Mouse (Mus musculus) olfactory bulb, adult 2 months (tissue): ENCODE data around the gene Pou2f1. TPM values are rescaled to one million over a fixed set of nuclear protein-coding genes. Genes with fewer than 3 reads are reported as not detected.

Source experiments
- H3K27ac ChIP-seq: fragments of 200-500 bp; 2 replicates; pipeline ENCODE4 v1.5.1; 2012; ENCODE audit warnings: low read depth, low read length; ENCODE audit not compliant: insufficient read depth
- H3K4me1 ChIP-seq: fragments of 200-500 bp; 2 replicates; pipeline ENCODE4 v1.6.1; 2012; ENCODE audit warnings: low read length; ENCODE audit not compliant: control insufficient read depth, insufficient read depth
- H3K4me3 ChIP-seq: fragments of 200-500 bp; 2 replicates; pipeline ENCODE4 v1.5.1; 2012; ENCODE audit warnings: mild to moderate bottlenecking, low read depth, low read length, moderate library complexity; ENCODE audit not compliant: insufficient read depth
- CTCF ChIP-seq: fragments of 200-500 bp; IDR thresholded peaks from 2 replicates; pipeline ENCODE4 v1.5.1; 2012; ENCODE audit warnings: low read depth, mild to moderate bottlenecking, low read length, moderate library complexity; ENCODE audit not compliant: insufficient read depth
- POLR2A ChIP-seq: fragments of 200-500 bp; IDR thresholded peaks from 2 replicates; pipeline ENCODE4 v1.6.1; 2012; ENCODE audit warnings: mild to moderate bottlenecking, low read depth, low read length, moderate library complexity; ENCODE audit not compliant: insufficient read depth
- WGBS: fragments of 180-500 bp; shearing (Covaris S2); methylation state at CpG from one replicate; pipeline ENCODE4 v1.1.7; 2018; 5-methylcytosine and 5-hydroxymethylcytosine counted together
- polyA plus RNA-seq: library from polyadenylated mRNA; stranded (reverse); fragments of >200 nt; gene quantifications from 2 replicates; pipeline ENCODE4 v1.2.4, GENCODE M21; 2012; ENCODE audit warnings: low replicate concordance; ENCODE audit not compliant: missing spikeins, insufficient read depth, insufficient read length

Pou2f1 gene
- polyA plus RNA-seq = 81.5 TPM in 1 of 2 replicates, not detected in the other

DNA sequence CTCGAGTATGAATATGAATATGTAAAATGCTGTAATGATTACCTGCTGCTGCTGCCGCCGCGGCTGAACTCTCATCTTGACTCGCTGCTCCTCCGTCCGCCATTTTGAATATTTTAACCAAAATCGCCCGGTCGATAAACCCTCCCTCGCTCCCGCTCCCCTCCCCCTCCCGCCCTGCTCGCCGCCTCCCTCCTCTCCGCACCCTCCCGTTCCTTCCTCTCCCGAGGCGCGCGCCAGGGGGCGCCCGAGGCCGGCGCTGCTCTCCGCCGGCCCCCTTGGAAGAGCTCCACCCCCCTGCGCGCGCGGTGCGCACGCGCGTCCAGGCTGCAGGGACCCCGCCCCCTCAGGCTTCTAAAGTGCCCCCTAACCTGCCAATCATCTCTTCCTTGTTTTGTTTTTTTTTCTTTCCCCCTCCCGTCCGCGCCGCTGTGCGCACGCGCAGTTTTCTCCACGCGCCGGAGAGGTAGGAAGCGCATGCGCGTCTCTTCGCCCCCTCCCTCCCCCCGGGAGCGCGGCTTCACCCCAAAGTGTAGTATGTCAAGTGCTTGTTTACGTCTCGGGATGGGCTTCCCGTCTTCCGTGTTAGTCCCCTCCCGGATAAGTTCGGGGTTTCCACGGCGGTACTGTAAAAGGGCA is at the start of gene Pou2f1:
Pou2f1 (minus strand) TSS at position 159 of the 636 bp plus-strand sequence.
- Histone ChIP-seq H3K27ac (peak within 1 kb of the TSS; percentile 93), H3K4me1 (peaks cover 3% of the 10 kb centered on the region), H3K4me3 (peak within 1 kb of the TSS; percentile 84)
- TF ChIP-seq CTCF (peak; percentile 81), POLR2A (peak; percentile 24; the same call in 1 of the 2 replicates)
- WGBS = under 1% methylated on average over 61 of the region's 61 CpGs

GRCm38 (mm10) chr1:166049046-166049827 is 46.8 kb upstream of the Pou2f1 start:
- peaks cover 34% of the 10 kb centered on the region for H3K4me1 ChIP-seq
- H3K27ac ChIP-seq = no peak overlapping the region
- TF ChIP-seq CTCF (no peak), POLR2A (no peak)
- peak overlapping the region; percentile 16 for H3K4me3 ChIP-seq
- WGBS = 24% methylated on average over 11 of the region's 11 CpGs

GRCm38 (mm10) chr1:166048230-166048911 is 45.9 kb upstream of the Pou2f1 start:
- 2% methylated on average over 23 of the region's 23 CpGs for WGBS
- TF ChIP-seq POLR2A = no peak
- TF ChIP-seq CTCF = no peak
- peak overlapping the region; percentile 2; the same call in 1 of the 2 replicates for H3K27ac ChIP-seq
- peaks cover 39% of the 10 kb centered on the region for H3K4me1 ChIP-seq
- peak overlapping the region; percentile 51 for H3K4me3 ChIP-seq

DNA sequence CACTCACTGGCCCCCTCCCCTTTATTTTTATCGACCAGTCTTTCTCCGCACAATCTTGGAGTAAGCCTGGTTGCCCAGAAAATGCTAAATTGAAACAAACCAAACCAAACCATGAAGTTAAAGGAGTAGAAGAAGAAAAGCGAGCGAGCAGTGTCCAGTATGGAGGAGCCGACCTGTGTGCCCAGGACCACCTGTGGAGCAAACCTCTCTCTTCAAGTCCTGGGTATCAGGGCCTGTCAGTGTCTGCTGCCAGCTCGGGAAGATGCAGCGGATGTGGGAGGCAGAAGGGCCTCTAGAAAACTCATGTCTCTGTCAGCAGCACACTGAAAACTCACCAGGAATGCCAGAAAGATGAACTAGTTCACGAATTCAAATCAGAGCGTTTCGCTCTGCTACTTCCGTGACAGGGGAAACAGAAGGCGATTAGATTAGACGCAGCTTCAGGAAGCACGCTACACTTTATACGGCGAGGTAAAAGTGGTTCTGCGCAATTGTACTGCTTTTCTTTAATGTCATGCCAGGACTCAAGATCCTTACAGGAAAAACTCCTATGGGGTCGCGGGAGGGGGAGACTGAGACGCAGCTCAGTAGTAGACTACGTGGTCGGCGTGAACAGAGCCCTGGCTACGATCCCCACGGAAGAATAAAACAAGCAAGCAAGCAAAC is 45.2 kb upstream of the Pou2f1 start:
- peak overlapping the region; percentile 51 for H3K4me3 ChIP-seq
- TF ChIP-seq POLR2A (no peak), CTCF (no peak)
- no peak overlapping the region for H3K27ac ChIP-seq
- H3K4me1 ChIP-seq = peaks cover 42% of the 10 kb centered on the region
- WGBS = 19% methylated on average over 25 of the region's 25 CpGs

DNA sequence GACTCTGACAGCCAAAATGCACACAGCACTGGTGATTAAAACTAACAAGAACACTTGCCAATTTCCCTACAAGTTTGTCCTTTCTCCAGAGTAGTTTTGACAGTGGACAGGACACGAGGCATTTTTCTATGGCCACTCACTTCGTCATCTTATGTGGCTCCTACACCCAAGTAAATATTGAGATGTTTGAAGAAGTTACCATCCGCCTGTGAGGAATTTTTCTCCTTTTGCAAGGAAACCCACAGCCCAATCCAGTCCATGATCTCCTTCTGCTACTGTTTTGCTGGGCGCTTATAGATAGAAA is 43.4 kb upstream of the Pou2f1 start:
- 60% methylated on average over 4 of the region's 4 CpGs for WGBS
- TF ChIP-seq POLR2A = no peak
- TF ChIP-seq CTCF = no peak
- Histone ChIP-seq H3K27ac (peak overlapping the region; percentile 88), H3K4me1 (peaks cover 42% of the 10 kb centered on the region), H3K4me3 (no peak overlapping the region)

DNA sequence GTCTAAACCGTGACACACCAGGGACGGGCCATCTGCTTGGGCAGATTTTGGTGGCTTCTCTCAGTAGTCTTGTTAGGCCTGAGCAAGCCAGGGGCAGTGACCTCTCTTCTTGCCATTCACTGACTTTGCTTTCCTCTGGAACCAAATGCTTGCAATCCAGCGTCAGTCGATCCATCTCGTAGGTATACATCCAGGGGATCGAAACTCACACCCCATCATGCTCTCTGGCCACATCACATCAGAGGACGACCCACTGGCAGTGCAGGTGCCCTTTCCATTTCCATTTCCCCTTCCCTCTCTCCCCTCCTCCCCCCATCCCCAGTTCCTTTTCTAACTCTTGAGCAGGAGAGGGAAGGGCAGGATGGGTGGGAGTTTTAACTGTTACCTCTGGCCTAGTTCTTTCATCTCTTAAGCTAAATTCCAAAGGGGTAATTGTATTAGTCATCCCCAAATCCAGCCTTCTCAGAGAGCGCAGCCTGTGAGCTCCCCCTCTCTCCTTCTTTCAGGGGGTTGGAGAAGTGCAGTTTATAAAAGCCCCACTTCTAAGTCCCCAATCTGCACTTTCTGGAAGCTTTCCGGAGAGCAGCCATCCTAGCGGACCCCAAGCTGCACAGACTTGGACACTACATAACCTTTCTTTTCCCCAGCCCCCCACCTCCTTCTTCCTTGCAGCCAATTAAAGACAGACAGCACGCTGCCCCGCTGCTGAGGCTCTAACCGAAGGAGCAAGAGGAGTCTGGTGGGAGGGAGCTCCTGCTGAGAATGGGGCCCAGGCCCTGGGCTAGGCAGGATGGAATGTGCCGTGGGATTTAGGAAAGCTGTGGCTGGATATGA is 42.8 kb upstream of the Pou2f1 start:
- peak overlapping the region; percentile 92 for H3K27ac ChIP-seq
- WGBS = 40% methylated on average over 14 of the region's 14 CpGs
- peaks cover 42% of the 10 kb centered on the region for H3K4me1 ChIP-seq
- no peak overlapping the region for H3K4me3 ChIP-seq
- TF ChIP-seq POLR2A = no peak
- TF ChIP-seq CTCF = no peak

- no peak overlapping the region for H3K4me3 ChIP-seq
Observed at GRCm38 (mm10) chr1:166043451-166044149, 41.1 kb upstream of the Pou2f1 start.

More at GRCm38 (mm10) chr1:166043451-166044149, 41.1 kb upstream of the Pou2f1 start:
- peaks cover 33% of the 10 kb centered on the region for H3K4me1 ChIP-seq
- peak overlapping the region; percentile 37 for H3K27ac ChIP-seq
- no peak for TF ChIP-seq CTCF
- TF ChIP-seq POLR2A = no peak
- 61% methylated on average over 21 of the region's 21 CpGs for WGBS
